Mouse (Mus musculus) frontal cortex, adult 2 months (tissue): ENCODE measurements at regions not wholly inside any gene's neighbourhood (a gene's known extent, or its start where the extent isn't known, plus 50 kb on each side); places are given as distances from the start of the nearest gene placed in this dataset.
A peak's percentile ranks its signal among the peaks of the same experiment; 100 is the strongest.

Experiments used
- DNase-seq, 2 experiments: peaks; one replicate each; pipeline ENCODE4 v3.0.0; 2022; ENCODE audit warnings: low spot score in 1 of 2; ENCODE audit errors: extremely low spot score in 1 of 2

- no peak for DNase-seq
Measured at GRCm38 (mm10) chr13:99593846-99594813, 77.8 kb upstream of the Map1b start.

GRCm38 (mm10) chr13:99593243-99593635 lies 76.9 kb upstream of the Map1b start:
- no peak for DNase-seq

- DNase-seq = peak in 1 of 2 experiments; percentile 73
Measured at GRCm38 (mm10) chr13:99592596-99593242, 76.4 kb upstream of the Map1b start.

GRCm38 (mm10) chr13:99588646-99589045 lies 72.3 kb upstream of the Map1b start:
- no peak for DNase-seq

- peak in 1 of 2 experiments; percentile 28 for DNase-seq
Measured at GRCm38 (mm10) chr13:99583841-99584240, 67.5 kb upstream of the Map1b start.

GRCm38 (mm10) chr13:99580296-99580695 lies 64.0 kb upstream of the Map1b start:
- DNase-seq = no peak

- peak; percentile 39 to 54 for DNase-seq
Measured at GRCm38 (mm10) chr13:99579596-99580175, 63.3 kb upstream of the Map1b start.

- peak; percentile 24 to 61 for DNase-seq
Measured at GRCm38 (mm10) chr13:99577686-99578085, 61.3 kb upstream of the Map1b start.

- DNase-seq = no peak
Measured at GRCm38 (mm10) chr13:99573021-99573420, 56.7 kb upstream of the Map1b start.

- no peak for DNase-seq
Measured at GRCm38 (mm10) chr13:99572381-99572780, 56.0 kb upstream of the Map1b start.
